Mouse (Mus musculus): Measurements from ENCODE around the gene Tchh.

- no peak for TF ChIP-seq CTCF (conservative IDR thresholded peaks at IDR 0.05; ENCODE audit: insufficient read depth, insufficient read length, low read depth, low read length)
- no peak for TF ChIP-seq POLR2A (IDR thresholded peaks at IDR 0.05; ENCODE audit: low read depth, low read length)
These were observed 3.1 kb downstream of the Tchh start for GRCm38 (mm10) chr3:93445165-93445705.

All from kidney, adult 2 months (tissue).